Mouse (Mus musculus): Measurements from ENCODE around the gene Smurf1. TPM values are rescaled to one million over a fixed set of nuclear protein-coding genes. Genes with fewer than 3 reads are reported as not detected.

Smurf1 gene
- total RNA-seq, 2 experiments from 2014 or later, result 30.1 to 34.3 TPM

DNA sequence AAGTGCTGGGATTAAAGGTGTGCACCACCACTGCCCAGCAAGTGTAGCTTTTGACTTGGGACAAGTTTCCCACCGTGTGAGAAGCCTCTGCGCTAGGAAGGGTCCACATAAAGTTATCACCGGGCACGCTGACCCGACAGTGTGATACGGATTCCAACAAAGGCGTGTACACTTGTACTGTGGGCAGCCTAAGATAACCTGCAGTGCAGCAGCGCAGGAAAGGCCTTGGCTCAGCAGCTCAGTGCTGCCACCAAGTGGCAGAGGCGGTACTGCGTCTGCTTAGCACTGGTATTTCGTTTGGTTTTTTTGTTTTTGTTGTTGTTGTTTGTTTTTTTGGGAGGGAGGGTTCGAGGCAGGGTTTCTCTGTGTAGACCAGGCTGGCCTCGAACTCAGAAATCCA lies 89.8 kb downstream of the Smurf1 start:
- peak; percentile 67 to 90 for DNase-seq (ENCODE audit: extremely low spot score in 1 of 2, low spot score in 1 of 2)

DNA sequence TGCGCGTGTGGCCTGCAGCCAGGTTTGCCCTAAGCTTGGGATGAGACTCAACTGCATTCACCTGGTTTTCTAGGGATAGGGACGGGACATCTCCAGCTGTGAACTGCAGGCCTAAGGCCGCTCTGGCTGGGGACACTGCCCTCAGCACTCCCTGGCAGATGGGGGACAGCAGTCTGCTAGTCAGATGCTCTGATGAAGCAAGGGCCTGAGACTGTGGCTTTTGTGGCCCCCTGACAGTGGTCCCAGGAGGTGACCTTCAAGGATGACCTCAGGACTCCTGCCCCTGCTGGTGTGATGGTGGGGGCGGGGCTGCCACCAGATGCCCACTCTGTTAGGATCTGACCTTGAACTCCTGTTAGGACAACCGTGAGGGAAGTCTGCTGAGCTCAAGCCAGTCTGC lies 90.4 kb downstream of the Smurf1 start:
- DNase-seq (ENCODE audit: extremely low spot score in 1 of 2, low spot score in 1 of 2), result no peak

DNA sequence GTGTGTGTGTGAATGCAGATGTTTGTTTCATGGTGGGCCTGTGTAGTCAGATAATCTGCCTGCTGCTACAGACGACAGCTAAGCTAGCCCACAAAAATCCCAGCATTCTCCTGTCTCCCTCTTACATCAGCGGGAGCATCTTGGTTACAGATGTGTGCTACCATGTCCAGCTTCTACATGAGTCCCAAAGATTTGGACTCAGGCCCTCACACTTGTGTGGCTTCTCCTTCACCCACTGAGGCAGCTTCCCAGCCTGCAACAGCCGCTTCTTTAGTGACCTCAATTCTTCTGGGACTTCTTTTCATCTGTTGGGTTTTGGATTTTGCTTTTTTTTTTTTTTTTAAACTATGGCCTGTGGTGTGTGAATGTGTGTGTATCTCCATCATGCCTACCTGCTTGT lies 92.8 kb downstream of the Smurf1 start:
- no peak for DNase-seq (ENCODE audit: extremely low spot score in 1 of 2, low spot score in 1 of 2)

DNA sequence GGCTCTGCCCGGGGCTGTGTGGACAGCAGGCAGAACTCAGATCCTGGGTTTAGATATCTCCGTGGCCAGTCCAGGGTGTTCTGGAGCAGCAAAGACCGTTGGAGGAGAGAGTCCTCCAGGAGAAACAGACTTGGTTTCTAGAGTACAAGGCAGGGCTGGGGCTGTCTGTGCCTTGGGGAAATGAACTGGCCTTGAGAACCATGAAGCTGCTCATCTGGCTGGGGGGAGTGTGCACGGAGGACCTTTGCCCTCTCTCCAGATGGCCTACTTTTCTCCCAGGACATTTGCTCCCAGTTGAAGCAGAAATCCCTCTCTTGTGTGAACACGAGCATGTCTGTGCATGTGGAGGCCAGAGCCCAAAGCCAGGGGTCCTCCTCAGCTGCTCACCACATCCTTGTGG lies 93.3 kb downstream of the Smurf1 start:
- no peak for DNase-seq (ENCODE audit: extremely low spot score in 1 of 2, low spot score in 1 of 2)

DNA sequence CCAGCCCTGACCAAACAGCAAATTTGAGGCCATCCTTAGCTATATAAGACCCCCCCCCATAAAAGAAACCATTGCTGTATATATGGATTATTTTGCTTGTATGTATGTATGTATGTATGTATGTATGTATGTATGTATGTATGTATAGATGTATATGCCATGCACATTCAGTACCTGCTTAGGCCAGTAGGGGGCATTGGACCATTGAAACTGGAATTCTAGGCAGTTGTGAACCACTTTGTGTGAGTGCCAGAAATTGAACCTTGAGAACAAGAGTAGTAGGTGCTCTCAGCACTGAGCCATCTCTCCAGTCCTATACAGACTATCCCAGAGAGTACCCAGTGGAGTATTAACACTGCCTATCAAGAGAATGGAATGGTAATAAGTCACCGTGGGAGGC lies 93.9 kb downstream of the Smurf1 start:
- no peak for DNase-seq (ENCODE audit: extremely low spot score in 1 of 2, low spot score in 1 of 2)

DNA sequence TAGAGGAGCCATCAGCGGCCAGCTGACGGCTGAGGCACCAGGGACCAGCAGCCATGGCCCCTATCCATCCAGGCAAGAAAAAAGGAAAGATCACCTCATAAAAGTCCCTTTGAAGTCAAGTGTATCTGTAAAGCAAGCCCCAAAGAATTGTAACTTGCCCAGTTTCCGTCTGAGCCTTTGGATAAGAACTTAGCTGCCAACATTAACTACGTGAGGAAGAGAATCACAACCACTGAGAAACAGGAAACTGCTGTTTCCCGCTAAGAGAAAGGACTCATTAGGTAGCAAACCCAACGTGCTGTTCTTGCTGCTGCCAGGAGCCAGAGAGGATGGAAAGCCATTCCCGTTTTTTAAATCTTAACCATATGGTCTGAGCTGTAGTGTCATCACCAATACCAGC lies 94.9 kb downstream of the Smurf1 start:
- no peak for DNase-seq (ENCODE audit: extremely low spot score in 1 of 2, low spot score in 1 of 2)

DNA sequence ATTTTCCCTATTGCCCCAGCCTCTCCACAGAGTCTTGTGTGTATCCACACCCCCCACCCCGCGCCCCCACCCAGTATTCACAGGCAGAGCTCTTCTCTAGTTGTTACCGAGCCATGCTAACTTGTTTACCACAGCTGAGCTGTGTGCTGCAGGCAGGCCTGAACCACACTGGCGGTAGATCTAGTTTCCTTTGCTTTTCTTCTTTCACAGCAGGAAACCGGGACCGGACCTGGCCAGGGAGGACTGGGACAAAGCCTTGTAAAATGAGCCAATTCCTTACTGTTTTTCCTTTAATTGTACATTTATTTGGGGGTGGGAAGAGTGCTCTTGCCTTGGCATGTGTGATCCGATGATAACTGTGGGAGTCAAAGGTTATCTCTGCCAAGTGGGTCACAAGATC lies 96.2 kb downstream of the Smurf1 start:
- no peak for DNase-seq (ENCODE audit: extremely low spot score in 1 of 2, low spot score in 1 of 2)

DNA sequence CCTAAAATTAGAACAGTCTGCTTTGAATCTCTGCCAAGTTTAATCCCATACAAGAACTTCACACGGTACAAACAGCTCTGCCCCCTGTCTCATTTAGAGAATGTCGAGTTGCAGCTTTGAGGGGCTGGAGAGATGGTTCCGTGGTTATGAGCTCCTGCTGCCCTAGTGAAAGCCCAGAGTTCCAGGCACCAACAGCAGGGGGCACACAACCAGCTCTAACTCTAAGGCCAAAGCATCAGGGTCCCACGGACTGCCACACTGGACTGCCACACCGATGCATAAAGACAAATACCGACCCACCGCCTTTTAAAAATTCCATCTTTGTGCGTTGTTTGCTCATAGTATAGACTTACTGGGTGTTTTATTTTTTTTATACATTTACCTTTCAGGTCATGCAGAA lies 98.7 kb downstream of the Smurf1 start:
- no peak for DNase-seq (ENCODE audit: extremely low spot score in 1 of 2, low spot score in 1 of 2)

DNA sequence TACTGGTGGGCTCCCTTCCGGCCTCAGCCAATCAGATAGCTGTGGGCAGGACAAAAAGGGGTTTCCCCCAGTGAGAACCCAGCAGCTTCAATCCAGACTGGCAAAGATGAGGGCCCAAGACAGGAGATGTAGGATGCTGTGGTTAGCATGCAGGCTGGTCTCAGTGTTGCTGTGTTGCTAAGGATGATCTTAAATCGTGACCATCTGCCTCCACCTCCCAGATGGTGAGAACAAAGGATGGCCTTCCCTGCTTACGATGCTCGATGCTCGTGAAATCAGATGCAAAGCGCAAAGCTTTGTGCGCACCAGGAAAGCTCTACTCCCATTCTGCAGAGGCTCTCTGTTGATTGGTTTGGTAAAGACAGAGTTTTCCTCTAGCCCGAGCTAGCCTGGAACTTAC lies 104.7 kb downstream of the Smurf1 start:
- DNase-seq (ENCODE audit: extremely low spot score in 1 of 2, low spot score in 1 of 2), result no peak

DNA sequence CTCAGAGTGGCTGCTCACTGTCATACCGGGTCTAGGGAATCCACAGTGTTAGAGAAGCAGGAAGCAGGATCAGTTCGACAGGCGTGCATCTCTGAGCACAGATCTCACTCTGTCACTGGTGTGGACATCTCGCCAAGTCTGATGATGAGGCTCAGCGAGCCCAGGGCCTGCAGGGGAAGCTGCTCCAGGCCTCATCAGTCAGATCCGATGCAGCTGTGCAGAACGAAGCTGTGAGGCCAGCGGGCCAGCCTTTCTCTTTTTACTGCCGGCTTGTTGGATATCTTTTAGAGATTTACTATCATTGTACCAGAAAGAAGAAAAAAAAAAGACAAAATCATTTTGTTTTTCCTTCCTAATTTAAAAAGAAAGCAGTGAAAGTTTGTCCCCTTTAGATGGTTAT lies 106.4 kb downstream of the Smurf1 start:
- no peak for DNase-seq (ENCODE audit: extremely low spot score in 1 of 2, low spot score in 1 of 2)

DNA sequence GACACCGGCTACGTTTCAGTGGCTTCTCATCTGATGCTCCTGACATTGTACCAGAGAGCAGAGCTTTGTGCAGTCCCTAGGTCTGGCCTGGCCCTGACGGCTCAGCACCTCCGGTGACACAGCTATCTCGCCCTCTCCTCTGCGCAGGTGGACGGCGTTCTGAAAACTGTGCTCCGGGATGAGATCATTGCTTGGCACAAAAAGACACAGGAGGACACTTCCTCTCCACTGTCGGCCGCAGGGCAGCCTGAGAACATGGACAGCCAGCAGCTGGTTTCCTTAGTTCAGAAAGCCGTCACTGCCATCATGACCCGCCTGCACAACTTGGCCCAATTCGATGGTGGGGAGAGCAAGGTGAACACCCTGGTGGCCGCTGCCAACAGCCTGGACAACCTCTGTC lies 107.1 kb downstream of the Smurf1 start:
- DNase-seq (ENCODE audit: extremely low spot score in 1 of 2, low spot score in 1 of 2), result no peak

DNA sequence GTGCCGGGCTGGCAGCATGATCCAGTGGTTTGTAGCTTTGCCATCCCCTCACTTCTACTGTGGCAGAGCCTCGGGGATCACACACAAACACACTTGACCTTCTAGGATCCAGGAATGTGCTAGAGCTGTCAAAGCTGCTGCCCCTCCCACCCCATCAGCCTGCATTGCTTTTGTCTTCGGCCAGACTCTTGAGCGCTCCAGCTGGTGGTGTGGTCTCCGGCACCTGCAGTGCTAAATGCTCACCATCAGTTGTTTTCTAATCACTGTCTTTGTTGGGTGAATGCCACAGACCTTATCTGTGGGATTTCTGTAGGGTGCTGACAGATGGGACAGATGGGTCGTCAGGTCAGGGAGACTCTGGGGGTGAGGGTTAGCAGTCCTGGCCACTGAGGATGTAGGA lies 109.7 kb downstream of the Smurf1 start:
- DNase-seq (ENCODE audit: extremely low spot score in 1 of 2, low spot score in 1 of 2), result no peak

DNA sequence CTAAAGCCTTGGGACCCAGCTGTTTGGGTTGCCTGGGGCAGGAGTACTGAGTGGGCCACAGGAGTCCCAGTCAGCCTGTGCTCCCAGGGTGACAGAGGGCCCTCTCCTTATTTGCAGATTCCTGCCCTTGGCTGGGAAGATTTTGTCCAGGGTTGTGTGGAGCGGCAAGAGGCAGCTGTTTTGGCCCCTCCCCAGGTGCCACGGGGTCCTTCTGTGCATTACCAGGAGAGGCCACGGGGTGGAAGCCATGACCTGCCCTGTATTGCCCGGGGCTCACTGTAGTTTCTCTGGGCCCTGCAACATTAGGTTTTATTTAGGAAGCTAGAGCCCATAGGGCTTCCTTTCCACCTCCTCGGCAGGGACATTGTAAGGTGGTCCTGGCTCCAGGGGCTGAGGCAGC lies 111.7 kb downstream of the Smurf1 start:
- DNase-seq (ENCODE audit: extremely low spot score in 1 of 2, low spot score in 1 of 2), result no peak

DNA sequence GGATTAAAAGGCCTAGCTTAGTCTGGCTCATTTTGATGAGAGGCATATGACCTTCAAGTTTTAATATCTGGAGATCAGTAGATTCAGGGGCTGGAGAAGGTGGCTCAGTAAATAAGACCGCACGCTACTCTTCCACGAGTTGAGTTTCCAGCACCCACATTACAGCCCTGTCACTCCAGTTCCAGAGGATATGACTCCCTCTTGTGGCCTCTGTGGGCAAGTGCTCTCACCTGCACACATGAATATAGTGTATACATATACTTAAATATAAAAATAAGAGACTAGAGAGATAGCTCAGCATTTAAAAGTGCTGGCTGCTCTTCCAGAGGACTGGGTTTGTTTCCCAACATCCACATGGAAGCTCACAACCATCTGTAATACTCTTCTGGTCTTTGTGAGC lies 113.8 kb downstream of the Smurf1 start:
- DNase-seq (ENCODE audit: extremely low spot score in 1 of 2, low spot score in 1 of 2), result no peak

DNA sequence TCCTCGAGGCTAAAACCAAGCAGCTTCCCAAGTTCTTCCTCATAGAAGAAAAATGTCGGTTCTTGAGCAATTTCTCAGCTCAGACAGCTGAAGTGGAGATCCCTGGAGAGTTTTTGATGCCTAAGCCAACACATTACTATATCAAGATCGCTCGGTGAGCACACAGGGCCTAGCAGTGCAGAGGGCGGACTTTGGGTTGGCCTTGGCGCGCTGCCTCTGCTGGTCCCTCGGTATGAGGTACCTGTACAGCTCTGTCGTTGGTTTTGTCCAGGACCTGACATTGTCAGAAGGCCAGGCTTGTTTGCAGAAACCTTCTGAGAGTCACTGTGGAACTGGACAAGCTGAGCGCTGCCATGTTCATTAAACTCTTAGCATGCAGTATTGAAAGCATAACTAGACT lies 115.7 kb downstream of the Smurf1 start:
- DNase-seq (ENCODE audit: extremely low spot score in 1 of 2, low spot score in 1 of 2), result no peak

DNA sequence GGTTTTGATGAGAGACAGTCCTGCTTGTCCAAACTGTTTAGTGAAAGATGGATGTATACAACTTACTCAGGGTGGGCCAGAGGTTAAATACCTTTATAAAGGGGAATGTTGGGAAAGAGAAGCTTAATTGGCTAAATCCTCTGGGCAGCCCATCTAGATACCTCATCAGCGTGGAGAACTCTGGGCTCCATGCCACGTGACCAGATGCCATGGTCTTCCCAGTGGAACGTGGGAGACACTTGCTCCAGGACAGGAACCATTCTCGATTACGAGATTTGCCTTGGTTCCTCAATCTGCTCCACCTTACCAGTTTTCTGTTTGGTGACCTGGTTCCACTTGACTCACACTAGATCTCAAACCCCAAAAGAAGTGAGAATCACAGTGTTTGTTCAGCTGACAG lies 116.9 kb downstream of the Smurf1 start:
- DNase-seq (ENCODE audit: extremely low spot score in 1 of 2, low spot score in 1 of 2), result no peak

DNA sequence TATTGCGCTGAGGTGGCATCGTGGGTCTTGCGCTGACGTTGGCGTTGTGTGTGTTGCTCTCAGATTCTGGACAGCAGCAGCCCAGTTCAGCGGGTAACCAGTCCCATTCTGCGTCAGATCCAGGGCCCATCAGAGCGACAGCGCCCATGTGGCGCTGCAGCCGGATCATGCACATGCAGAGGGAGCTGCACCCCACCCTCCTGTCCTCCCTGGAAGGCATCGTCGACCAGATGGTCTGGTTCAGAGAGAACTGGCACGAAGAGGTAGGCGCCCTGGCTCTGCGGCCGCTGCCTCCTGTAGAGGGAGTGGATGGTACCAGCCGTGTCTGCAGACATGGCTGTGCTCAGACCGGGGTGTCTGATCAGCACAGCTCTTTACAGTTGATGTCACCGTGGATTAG lies 120.3 kb downstream of the Smurf1 start:
- no peak for DNase-seq (ENCODE audit: extremely low spot score in 1 of 2, low spot score in 1 of 2)

DNA sequence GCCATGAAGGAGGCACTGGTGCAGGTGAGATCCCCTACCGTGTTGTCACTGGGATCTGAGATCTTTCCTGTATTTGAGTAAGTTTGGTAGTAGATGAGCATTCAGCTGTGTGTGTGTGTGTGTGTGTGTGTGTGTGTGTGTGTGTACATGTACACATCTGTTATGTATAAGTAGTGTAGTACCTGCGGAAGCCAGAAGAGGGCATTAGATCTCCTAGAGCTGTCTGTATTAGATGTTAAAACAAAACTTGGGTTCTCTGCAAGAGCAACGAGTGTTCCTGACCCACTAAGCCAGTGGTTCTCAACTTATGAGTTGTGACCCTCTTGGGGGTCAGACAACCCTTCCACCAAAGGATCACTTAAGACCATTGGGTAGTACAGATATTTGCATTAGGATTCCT lies 129.5 kb downstream of the Smurf1 start:
- peak in 1 of 2 experiments; percentile 30 for DNase-seq (ENCODE audit: extremely low spot score in 1 of 2, low spot score in 1 of 2)

DNA sequence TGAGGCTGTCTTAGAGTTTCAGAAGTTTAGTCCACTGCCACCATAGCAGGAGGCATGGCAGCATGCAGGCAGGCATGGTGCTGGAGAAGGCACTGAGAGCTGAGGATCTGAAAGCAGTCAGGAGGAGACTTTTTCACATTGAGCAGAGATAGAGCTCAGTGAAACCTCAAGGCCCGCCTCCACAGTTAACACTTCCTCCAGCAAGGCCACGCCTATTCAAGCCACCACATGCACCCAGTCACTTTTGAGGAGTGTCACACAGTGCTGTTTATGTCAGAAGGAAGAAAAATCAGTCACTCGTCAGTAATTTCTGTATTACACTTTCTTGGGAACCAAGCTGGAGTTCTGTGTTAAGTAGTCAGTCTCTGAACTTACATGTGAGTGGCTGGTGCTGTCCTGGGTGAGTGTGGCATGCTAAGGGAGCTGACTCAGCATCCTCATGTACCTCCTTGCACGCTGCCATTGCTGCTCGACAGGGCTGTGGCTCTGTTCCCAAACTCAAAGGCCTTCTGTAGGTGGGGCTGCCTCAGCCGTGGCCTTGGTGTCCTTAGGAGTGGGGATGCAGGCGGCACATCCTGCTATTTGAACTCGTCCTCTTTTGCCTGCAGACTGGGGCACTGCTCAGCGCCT lies 133.7 kb downstream of the Smurf1 start:
- DNase-seq (ENCODE audit: extremely low spot score in 1 of 2, low spot score in 1 of 2), result no peak

DNA sequence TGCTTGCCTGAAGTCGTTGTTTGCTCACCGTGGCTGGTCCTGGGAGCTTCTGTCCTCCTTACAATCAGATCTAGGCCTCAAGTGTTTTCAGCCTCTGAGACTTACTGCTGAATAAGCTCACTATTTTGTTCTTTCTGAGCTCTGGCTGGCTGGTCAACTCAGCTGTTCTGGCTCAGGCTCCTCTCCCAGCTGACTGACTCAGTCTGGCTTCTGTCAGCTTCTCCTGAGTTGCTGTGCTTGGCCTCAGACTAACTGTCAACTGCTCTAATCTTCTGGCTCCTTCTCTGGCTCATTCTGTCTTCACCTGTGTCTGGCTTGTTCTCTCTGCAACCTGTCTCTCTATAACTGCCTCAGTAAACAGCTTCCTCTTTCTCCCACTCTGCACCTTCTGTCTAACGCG lies 136.0 kb downstream of the Smurf1 start:
- DNase-seq (ENCODE audit: extremely low spot score in 1 of 2, low spot score in 1 of 2), result no peak

DNA sequence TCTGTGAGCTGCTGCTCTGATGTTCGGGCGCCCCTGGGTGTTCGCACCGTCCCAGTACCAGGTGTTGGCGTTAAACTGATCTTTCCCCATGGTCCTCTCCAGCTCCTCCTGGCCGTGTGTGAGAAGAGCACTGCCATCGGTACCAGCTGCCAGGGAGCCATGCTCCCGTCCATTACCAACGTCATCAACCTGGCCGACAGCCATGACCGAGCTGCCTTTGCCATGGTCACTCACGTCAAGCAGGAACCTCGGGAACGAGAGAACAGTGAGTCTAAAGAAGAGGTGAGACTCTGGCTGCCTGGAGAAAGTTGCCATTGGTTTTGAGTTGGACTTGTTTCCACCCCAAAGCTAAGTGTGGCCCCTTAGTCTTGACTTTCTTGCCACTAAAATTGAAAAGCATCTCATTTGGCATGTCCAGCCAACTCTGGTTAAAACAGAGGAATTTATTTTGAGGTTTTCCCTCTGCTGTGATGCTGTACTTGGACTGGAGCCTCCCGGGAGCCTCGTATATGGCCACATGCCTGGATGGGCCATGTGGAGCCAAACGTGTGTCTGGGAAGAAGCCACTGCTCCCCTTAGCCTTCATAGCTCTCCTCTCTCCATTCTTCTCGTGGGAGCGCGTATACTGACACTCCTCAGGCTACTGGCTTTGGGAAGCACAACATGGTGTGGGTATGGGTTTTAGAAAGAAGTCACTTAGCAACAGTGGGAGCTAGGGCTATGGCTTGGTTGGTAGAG lies 137.1 kb downstream of the Smurf1 start:
- no peak for DNase-seq (ENCODE audit: extremely low spot score in 1 of 2, low spot score in 1 of 2)
